Comparison of ENCODE assay signal across 12 mouse cellular contexts in genomic region chr19:40818764-40819163, GRCm38 (mm10). TPM values are rescaled to one million over a fixed set of nuclear protein-coding genes. Genes with fewer than 3 reads are reported as not detected.
DNase-seq lines count a peak whose midpoint lies in the region; ATAC-seq and TF ChIP-seq lines count a peak whose summit lies in the region.
"Had no signal": no experiment of that assay in that cellular context is flagged by ENCODE, and none has a peak within 500 bp of the region (broad histone marks: within the 10 kb centered on the region; RNA-seq: fewer than 3 reads in every experiment).

No protein-coding gene starts in this region.

- no peak overlapping the region for H3K4me2 ChIP-seq in intestine, postnatal 0 days (replicated peaks; ENCODE audit: low read depth)
- H3K4me2 ChIP-seq in intestine, embryonic 16.5 days (ENCODE audit: low read depth, low read length), result no peak overlapping the region
- H3K4me2 ChIP-seq: intestine, embryonic 15.5 days; lung, embryonic 15.5 days had no signal

- no peaks in the 10 kb centered on the region for H3K27me3 ChIP-seq in intestine, postnatal 0 days (replicated peaks; ENCODE audit: control insufficient read depth, insufficient read depth, low read length)
- H3K27me3 ChIP-seq in intestine, embryonic 16.5 days (replicated peaks; ENCODE audit: control insufficient read depth, insufficient read depth, low read length), result no peaks in the 10 kb centered on the region
- no peaks in the 10 kb centered on the region for H3K27me3 ChIP-seq in splenic B cell, adult 2 months (ENCODE audit: control insufficient read depth, insufficient read depth, low read length, poor library complexity, severe bottlenecking)
- H3K27me3 ChIP-seq: intestine, embryonic 15.5 days; lung, embryonic 15.5 days had no signal

- DNase-seq in lung, postnatal 36 days, result peak; percentile 66
- peak; percentile 88 for DNase-seq in splenic B cell, adult 2 months (ENCODE audit: low read depth, low spot score)
- DNase-seq in left cerebral cortex, postnatal 4 days, result no peak
- DNase-seq in heart, postnatal 14 days, result no peak
- DNase-seq in layer of hippocampus, adult 8-10 months (ENCODE audit: low spot score in 2 of 2), result no peak
- DNase-seq: cerebellum, postnatal 10 days; gastrocnemius, adult 2 months had no signal

- H3K4me1 ChIP-seq in intestine, postnatal 0 days (replicated peaks; ENCODE audit: control insufficient read depth, insufficient read depth, low read length), result no peaks in the 10 kb centered on the region
- H3K4me1 ChIP-seq in intestine, embryonic 16.5 days (ENCODE audit: control insufficient read depth, insufficient read depth, low read length), result no peaks in the 10 kb centered on the region
- H3K4me1 ChIP-seq: intestine, embryonic 15.5 days had no signal

- H3K27ac ChIP-seq in intestine, postnatal 0 days (ENCODE audit: low read depth, low read length), result no peak overlapping the region
- no peak overlapping the region for H3K27ac ChIP-seq in intestine, embryonic 16.5 days (ENCODE audit: low read length)
- H3K27ac ChIP-seq: gastrocnemius, adult 2 months; intestine, embryonic 15.5 days; lung, embryonic 15.5 days had no signal

- no peak for ATAC-seq in intestine, postnatal 0 days
- ATAC-seq in intestine, embryonic 16.5 days, result no peak
- ATAC-seq in common myeloid progenitor, adult 5-6 weeks (replicated peaks; ENCODE audit: low read depth, poor library complexity, severe bottlenecking), result peak; percentile 89
- ATAC-seq: intestine, embryonic 15.5 days had no signal

- H3K4me3 ChIP-seq in intestine, postnatal 0 days (ENCODE audit: low read depth, low read length), result no peak overlapping the region
- no peak overlapping the region for H3K4me3 ChIP-seq in intestine, embryonic 16.5 days (ENCODE audit: low read length)
- H3K4me3 ChIP-seq: gastrocnemius, adult 2 months; intestine, embryonic 15.5 days; lung, embryonic 15.5 days had no signal

- WGBS in intestine, postnatal 0 days, result 47% methylated on average over 7 of the region's 7 CpGs
- 53% methylated on average over 7 of the region's 7 CpGs for WGBS in intestine, embryonic 16.5 days

- TF ChIP-seq CTCF in intestine, postnatal 0 days (IDR thresholded peaks at IDR 0.05; ENCODE audit: low read depth), result peak; percentile 24; the same call in 1 of the 2 replicates

- no peaks in the 10 kb centered on the region for H3K36me3 ChIP-seq in intestine, postnatal 0 days (ENCODE audit: control insufficient read depth, insufficient read depth)
- H3K36me3 ChIP-seq in intestine, embryonic 16.5 days (ENCODE audit: control insufficient read depth, insufficient read depth, low read length), result no peaks in the 10 kb centered on the region
- H3K36me3 ChIP-seq in splenic B cell, adult 2 months (ENCODE audit: control insufficient read depth, insufficient read depth, low read length, poor library complexity, severe bottlenecking), result peaks cover 5% of the 10 kb centered on the region
- H3K36me3 ChIP-seq: intestine, embryonic 15.5 days; lung, embryonic 15.5 days had no signal

- no peaks in the 10 kb centered on the region for H3K9me3 ChIP-seq in intestine, postnatal 0 days (ENCODE audit: control insufficient read depth)
- H3K9me3 ChIP-seq in intestine, embryonic 16.5 days (ENCODE audit: control insufficient read depth, low read length), result no peaks in the 10 kb centered on the region
- H3K9me3 ChIP-seq: intestine, embryonic 15.5 days; lung, embryonic 15.5 days had no signal

- H3K9ac ChIP-seq in intestine, postnatal 0 days (ENCODE audit: low read depth, low read length), result no peak overlapping the region
- H3K9ac ChIP-seq in intestine, embryonic 16.5 days (ENCODE audit: low read depth, low read length), result no peak overlapping the region
- H3K9ac ChIP-seq: intestine, embryonic 15.5 days; lung, embryonic 15.5 days had no signal

- intact Hi-C loops in left cerebral cortex, postnatal 4 days (cut with DNase I), result no loop called here
- intact Hi-C loops in heart, postnatal 14 days (cut with DNase I), result no loop called here

RNA-seq across cellular contexts. Expression of gene Ccnj, which starts 12.3 kb away (rescaled TPM):
- 2.9 and 3.3 TPM in 2 replicates for polyA plus RNA-seq in intestine, postnatal 0 days (2015; fragmentation: Nextera tagmentation; extraction: Ambion mirVana)
- 6.2 and 7.8 TPM in 2 replicates for polyA plus RNA-seq in intestine, embryonic 16.5 days (2015; fragmentation: Nextera tagmentation; extraction: Ambion mirVana)
- 6.4 and 7.4 TPM in 2 replicates for total RNA-seq in common myeloid progenitor, adult 5-6 weeks (2017)
- 10 to 100 TPM; 14.0 to 14.7 TPM for total RNA-seq in left cerebral cortex, postnatal 4 days (2021)
- total RNA-seq in heart, postnatal 14 days (2021), result 1 to 10 TPM; 6.8 to 7.1 TPM
- total RNA-seq in layer of hippocampus, adult 8-10 months (2022), result 1 to 10 TPM; 6.8 to 7.9 (median 7.4) TPM

Comparison
In these comparisons a context has a peak if more than half of its experiments do, and no peak if none do; other contexts are left out.
1. DNase-seq: peak in lung, postnatal 36 days (single experiment) and splenic B cell, adult 2 months (single experiment); none in left cerebral cortex, postnatal 4 days (single experiment), heart, postnatal 14 days (0 of 2) and layer of hippocampus, adult 8-10 months (0 of 2).